ENCODE assay signal across 16 mouse cellular contexts in the genomic region with DNA sequence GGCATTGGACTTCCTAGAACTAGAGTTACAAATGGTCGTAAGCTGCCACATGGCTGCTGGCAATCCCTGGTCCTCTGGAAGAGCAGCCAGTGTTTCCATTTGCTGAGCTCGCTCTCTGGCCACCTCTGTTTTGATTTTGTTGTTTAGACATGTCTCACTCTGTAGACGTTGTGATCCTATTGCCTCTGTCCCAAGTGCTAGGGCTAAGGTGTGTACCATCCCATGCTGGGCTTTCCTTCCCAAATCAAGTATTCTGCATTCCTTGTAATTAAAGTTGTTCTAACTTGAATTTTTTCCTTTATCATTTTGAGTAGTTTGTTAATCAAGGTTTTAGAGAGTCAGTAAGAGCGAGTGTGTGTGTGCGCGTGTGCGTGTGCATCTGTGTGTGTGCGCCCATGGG.
"Had no signal": no experiment of that assay in that cellular context is flagged by ENCODE, and none has a peak within 500 bp of the region (broad histone marks: within the 10 kb centered on the region; RNA-seq: fewer than 3 reads in every experiment).

No protein-coding gene starts in this region.

- DNase-seq: lung, adult 2 months; lung, postnatal 14 days; lung, postnatal 36 days; right cerebral cortex, postnatal 14 days; thymus, adult 18-20 months; thymus, postnatal 14 days; thymus, postnatal 36 days had no signal

- H3K4me2 ChIP-seq: lung, embryonic 15.5 days; midbrain, embryonic 11.5 days; midbrain, embryonic 13.5 days; midbrain, embryonic 15.5 days; neural tube, embryonic 12.5 days; stomach, embryonic 15.5 days had no signal

- H3K9me3 ChIP-seq: lung, embryonic 15.5 days; megakaryocyte, embryonic 14.5 days; midbrain, embryonic 13.5 days; midbrain, embryonic 15.5 days; neural tube, embryonic 12.5 days; stomach, embryonic 15.5 days had no signal

- H3K27ac ChIP-seq: lung, embryonic 15.5 days; macrophage; midbrain, embryonic 13.5 days; midbrain, embryonic 15.5 days; neural tube, embryonic 12.5 days; stomach, embryonic 15.5 days had no signal

- H3K9ac ChIP-seq: lung, embryonic 15.5 days; midbrain, embryonic 13.5 days; midbrain, embryonic 15.5 days; neural tube, embryonic 12.5 days; stomach, embryonic 15.5 days had no signal

- ATAC-seq: lung, postnatal 0 days; midbrain, embryonic 13.5 days; midbrain, embryonic 15.5 days had no signal

- H3K4me3 ChIP-seq: lung, embryonic 15.5 days; megakaryocyte, embryonic 14.5 days; midbrain, embryonic 13.5 days; midbrain, embryonic 15.5 days; neural tube, embryonic 12.5 days; stomach, embryonic 15.5 days had no signal

- H3K27me3 ChIP-seq: lung, embryonic 15.5 days; megakaryocyte, embryonic 14.5 days; midbrain, embryonic 13.5 days; midbrain, embryonic 15.5 days; neural tube, embryonic 12.5 days; stomach, embryonic 15.5 days had no signal
